Mouse (Mus musculus): Measurements from ENCODE around the gene Mfsd9.

Mfsd9 gene

GRCm38 (mm10) chr1:40790324-40791141 lies at the start of gene Mfsd9:
Gene Mfsd9, minus strand, starts transcription at chr1:40790687.
- peak; percentile 91 for DNase-seq

DNA sequence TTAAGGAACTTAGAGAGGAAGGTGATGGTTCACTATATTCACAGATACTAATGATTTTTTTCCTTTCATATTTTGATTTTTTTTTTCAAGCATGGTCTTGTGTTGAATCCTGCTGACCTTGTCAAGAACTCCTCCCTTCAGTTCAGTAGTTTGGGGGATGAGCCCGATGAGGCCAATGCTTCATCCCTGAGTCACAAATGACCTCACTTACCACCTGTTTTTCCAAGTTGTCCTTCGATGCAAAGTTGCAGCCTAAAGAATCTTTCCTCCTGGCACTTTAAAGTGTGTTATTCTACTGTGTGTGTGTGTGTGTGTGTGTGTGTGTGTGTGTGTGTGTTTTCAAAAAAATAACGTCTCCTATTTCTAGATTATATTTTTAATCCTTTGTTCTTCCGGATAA lies 45.0 kb upstream of the Mfsd9 start:
- DNase-seq: no peak

- no peak for DNase-seq
Observed at GRCm38 (mm10) chr1:40830712-40831507, 40.4 kb upstream of the Mfsd9 start.

DNA sequence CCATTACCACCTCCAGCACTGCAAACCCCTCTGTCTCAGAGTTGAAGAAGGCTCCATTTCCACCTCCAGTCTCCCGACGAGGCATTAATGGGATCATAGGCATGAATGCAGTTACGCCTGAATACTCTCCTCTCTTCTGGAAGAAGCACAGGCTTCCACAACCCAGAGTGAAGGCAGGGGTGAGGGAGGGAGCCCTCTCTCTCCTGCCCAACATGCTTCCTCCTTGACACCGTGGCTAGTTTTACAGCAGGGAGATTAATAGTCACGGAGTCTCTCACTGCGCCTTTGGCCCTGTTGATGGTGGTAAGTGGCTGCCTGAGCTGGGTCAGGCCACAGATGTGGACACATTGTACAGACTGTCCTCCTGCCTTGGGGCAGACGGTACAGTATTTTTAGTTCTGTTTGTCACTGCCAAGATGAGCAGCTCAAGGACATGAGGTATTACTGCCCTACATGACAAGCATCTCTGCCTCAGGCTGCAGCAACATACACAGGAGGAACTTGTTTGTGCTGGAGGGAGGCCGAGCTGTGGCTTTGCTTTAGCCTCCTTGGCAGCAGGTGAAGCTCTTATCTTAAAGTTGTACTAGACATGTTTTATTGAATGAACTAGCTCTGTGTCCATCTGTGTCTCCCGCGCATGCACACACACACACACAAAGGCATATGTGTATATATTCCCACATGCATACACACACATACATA lies 38.9 kb upstream of the Mfsd9 start:
- DNase-seq: no peak

DNA sequence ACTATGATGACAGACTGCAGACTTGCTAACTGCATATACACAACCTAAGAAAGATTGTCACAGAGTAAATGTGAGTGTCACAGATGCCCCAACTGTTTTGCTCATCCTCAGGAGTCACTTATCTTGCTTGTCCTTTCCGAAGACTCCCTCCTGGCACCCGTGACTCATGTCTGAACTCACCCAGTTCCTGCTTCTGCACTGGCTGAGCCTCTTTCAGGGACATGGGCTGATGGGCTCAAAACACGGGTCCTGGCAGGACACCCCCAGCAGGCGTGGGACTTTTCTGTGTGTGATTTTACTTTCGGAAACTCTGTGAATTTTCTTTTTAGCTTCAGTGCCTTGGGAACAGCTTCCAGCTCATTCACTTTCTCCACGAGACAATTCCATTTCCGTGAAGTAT lies 35.3 kb upstream of the Mfsd9 start:
- DNase-seq: no peak

DNA sequence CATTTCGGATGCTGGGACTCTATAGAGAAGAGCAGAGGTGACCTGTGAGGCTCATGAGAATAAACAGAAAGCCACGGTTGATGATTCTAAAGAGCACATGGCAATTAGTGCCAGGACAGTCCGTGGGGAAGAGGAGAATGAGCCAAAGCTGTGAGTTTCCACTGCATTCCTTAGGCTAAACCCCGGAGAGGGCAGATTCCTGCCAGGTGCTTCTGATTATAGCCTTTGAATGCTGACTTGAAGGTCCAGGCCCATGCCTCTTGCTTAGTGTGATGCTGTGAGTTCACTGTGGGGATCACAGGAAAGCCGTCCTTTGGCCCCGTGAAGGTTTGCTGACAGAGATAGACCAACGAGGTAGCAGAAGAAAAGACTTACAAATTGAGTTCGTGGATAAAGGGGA lies 34.4 kb upstream of the Mfsd9 start:
- no peak for DNase-seq

DNA sequence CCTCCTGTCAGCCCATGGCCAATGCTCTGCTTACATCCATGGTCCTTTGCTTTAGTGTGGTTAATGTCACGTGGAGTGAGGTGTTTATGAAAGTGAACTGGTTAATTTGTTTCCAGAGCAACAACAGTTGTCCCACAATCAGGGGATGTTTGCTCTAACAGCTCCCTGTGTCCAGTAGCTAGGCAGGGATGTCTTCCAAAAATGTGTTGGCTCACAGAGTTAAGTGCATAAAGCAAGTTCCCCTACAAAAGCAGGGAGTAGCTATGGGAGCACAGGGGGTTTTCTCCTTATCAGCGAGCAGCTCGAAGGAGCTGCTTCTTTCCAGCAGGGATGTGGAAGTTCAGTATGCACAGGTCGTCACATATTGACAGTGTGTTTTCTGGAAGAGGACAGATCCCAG lies 34.0 kb upstream of the Mfsd9 start:
- no peak for DNase-seq

DNA sequence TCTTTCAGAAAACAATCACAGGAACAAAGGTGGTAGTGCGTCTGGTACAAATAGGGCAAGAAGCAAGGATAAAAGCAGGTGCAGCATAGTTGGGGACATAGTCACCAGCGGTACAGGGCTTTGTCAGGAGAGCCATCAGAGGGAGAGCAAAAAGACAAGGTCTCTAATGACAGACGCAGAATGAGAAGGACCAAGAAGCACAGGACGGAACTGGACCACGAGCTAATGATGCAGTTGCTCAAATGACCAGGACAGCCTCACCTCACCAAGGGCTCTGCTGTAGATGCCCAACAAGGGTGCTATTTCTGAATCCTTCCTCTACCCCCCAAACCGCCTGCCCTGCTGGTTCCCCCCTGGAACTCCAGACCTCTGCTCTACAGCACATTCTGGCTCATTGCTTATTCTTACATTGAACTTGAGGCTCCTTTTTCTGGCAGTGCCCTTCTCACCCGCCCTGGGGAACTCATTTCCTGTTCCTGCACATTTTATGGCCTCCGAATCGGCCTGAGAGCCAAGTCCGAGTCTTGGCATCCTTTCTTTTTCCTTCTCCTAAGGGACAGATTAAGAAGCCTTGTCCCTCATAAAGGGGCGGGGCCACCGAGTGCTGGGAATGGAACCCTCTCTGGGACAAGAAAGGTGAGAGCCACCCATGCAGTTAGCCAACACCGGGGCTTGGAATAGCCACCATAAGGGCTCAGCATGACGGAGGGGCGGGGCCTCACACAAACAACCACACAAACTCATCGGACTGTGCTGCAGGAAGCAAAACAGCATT lies 24.8 kb upstream of the Mfsd9 start:
- no peak for DNase-seq

GRCm38 (mm10) chr1:40808643-40809042 lies 18.2 kb upstream of the Mfsd9 start:
- DNase-seq: no peak

GRCm38 (mm10) chr1:40805891-40806290 lies 15.4 kb upstream of the Mfsd9 start:
- DNase-seq: no peak

DNA sequence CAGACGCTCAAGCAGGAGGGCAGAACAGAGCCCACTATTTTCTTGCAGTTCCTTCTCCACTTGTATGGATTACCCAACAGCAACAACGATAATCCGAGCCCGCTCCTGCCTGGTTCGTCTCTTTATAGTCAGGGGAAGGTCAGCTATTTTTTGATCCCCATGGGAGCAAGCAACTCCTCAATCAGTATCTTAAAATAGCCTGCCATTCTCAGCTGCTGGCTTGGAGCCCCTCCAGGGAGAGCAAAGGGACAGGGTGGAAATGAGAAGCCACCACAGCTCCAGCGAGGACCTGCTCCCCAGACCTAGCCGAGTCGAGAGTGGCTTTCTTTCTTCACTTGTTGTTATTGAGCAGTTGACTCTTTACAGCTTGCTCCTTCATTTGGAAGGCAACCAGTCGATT lies 14.9 kb upstream of the Mfsd9 start, which contains the start of gene Tmem182:
TSS of gene Tmem182 (plus strand) at position 251 of the 400 bp plus-strand sequence.
- DNase-seq: no peak

GRCm38 (mm10) chr1:40804118-40804517 lies 13.6 kb upstream of the Mfsd9 start:
- DNase-seq: no peak

DNA sequence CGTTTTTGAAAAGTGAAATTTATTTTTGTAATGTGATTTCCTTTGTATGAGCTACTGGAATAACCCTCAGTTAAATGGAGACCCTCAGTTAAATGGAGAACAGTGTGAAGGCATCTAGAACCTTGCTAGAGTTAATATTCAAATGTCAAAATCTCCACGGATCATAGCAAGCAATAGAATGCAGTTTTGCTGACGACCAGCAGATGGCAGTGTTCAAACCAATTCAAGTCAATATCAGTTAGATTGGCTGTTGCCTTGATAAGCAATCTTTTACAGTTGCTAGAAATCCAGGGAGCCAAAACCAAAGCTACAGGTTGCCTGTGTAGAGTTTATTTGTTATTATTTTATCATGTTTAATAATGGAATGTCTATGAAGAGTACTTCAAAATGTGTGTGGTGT lies 12.3 kb upstream of the Mfsd9 start:
- peak; percentile 17 for DNase-seq

DNA sequence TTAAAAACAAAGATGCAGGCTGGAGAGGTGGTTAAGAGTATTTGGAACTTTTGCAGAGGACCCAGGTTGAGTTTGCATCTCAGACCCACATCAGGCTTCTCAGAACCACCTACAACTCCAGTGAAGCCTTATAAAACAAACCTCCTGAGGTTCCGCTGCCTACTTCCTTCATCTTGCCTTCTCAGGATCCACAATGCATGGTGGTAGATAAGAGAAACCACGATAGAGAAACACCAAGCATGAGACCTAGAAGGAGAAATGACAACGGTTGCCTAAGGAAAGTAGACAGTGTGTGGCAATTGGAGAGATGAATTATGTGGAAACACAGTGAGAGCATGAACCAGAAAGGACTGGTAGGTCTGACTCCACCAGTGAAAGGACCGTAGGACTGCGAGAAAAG lies 10.4 kb upstream of the Mfsd9 start:
- no peak for DNase-seq

DNA sequence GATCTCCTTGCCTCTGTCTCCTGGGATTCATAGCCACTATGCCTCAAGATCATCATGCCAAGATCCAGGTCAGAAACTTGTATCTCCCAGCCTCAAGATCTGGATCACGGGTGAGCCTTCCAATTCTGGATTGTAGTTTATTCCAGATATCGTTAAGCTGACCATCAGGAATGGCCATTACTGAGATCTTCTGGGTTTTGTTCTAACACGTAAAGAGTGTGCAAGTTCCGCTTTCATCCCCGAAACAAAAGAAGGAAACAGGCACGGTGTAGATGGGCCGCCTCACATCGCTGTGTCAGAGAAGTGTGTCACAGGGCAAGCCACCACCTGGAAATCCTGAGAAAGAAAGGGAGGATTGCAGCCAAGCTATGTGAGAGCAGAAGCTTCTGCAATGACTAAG lies 8.6 kb upstream of the Mfsd9 start:
- no peak for DNase-seq

DNA sequence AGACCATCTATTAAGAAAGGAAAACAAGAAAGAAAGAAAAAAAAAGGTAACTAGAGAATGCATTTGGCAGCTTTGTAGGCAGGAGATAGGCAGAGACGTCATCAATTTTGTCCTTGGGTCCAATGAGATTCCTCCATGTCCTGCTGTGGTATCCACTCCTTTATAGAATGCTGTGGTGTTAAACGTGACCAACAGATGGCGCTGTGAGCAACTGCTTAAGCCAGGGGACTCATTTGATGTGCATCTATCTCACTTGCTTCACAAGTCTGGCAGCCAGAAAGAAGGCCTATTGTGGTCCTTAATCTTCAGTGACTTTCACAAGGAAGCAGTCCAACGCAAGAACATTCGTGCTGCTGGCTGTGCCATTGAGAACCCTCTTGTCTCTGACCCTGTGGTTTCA lies 6.9 kb upstream of the Mfsd9 start:
- DNase-seq: peak; percentile 54

GRCm38 (mm10) chr1:40795508-40795907 lies 5.0 kb upstream of the Mfsd9 start:
- no peak for DNase-seq

DNA sequence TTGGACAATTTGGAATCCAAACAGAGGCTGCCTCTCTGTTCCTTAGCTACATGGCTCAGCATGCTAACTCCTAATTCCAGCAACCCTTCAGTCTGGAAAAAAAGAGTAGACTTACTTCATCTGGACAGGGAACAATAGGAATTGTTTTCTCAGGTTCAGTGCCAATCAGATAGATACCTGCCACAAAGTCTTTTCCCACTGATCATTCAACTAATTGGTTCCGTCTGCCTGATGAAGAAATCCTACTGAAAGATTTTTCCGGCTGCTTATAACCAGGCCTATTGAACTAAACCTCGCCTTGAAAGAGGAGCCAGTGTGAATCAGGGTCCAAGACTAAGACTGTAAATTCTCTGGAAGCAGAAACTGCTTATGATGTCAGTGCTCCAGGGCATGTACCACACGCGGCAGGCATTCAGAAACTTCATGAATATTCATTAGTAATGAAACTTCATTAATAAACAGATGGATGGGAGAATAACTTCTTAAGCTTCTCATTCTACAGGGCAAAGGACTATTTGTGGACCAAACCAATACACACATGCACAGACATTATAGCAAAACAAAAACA lies 737 bp downstream of the Mfsd9 start:
- DNase-seq: no peak

DNA sequence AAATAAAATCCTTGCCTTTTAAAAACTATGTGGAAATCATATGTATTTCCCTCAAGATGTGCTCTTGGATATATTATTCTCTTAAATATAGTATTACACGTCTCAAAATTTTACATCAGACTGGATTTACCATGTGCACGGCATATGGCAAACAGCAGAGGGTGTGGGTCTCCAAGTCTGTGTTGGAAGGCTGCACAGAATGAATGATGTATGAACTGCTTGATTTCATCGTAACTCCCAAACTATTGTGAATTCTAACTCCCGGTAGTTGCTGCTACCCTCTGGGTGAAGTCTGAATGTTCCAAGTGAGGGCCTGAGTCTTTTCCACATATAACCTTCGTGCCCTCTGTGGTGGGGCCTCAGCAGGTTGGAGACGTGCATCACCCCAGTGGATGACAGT lies 1.5 kb downstream of the Mfsd9 start:
- DNase-seq: no peak

DNA sequence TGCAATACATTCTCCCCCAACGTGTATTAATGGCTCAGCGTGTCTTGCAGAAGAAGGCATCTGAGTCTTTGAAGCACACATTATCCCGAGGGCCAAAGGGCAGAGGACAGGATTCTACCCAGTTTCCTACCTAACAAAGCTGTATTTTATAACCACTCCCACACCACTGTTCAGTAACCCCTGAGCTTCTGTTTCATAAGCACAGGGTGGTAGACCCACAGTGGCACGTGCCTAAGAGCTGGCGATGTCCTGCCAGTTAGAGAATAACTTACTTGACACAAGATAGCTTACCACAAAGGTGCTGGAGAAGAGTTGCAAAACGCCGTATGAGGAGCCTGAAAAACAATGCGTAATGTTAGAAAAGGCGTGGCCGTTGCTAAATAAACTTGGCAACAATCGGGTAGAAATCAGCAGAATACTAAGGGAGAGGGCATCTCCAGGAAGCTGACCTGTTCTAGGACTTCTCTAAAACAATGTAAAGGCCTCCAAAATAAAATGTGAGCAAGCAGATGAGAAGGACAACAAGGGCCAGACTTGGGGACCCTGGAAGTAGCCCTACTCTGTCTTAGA lies 4.5 kb downstream of the Mfsd9 start:
- no peak for DNase-seq

GRCm38 (mm10) chr1:40784306-40784705 lies 6.2 kb downstream of the Mfsd9 start:
- DNase-seq: no peak

DNA sequence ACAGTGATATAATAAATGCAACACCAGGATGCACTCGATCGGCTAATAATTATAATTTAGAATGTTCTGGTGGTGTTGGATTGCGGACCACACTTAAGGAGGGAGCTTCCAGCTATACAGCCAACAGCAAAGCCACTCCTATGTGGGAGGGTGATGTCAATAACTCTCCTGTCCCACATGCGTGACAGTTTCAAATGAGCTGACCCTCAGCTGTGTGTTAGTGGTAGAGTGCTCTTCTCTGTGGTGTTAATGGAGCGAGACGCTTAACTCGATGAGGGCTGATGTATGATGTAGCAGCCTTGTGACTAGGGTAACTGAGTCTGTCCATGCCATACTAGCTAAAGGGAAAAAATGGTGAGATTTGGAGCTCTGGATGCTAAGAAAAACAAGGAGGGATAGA lies 7.0 kb downstream of the Mfsd9 start:
- no peak for DNase-seq

Measured in right cerebral cortex, postnatal 25 days (tissue).